Mouse (Mus musculus): ENCODE measurements at regions not wholly inside any gene's neighbourhood (a gene's known extent, or its start where the extent isn't known, plus 50 kb on each side); places are given as distances from the start of the nearest gene placed in this dataset.
"Not testable (repeated sequence)": the region's sequence is repeated elsewhere in the genome, so short reads cannot be mapped to it uniquely, and the experiment has no call there.

DNA sequence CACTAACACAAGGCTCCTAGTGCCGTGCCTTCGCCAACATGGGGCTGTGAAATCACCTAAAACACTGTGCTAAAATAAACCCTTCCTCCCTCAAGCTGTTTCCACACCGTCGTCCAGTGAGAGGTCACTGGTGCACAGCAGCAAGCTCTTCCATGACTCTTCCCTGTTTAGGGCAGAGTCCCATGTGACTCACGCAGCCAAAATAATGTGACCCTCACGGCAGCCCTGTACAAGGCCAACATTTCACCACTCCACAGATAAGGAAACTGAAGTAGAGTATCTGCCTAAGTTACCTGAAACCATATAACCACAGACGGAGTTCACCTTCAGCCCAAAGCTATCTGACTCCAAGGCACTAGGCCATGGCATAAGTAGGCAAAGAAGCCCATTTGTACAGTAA, 173.4 kb downstream of the Tomm20 start:
- DNase-seq = no peak

DNA sequence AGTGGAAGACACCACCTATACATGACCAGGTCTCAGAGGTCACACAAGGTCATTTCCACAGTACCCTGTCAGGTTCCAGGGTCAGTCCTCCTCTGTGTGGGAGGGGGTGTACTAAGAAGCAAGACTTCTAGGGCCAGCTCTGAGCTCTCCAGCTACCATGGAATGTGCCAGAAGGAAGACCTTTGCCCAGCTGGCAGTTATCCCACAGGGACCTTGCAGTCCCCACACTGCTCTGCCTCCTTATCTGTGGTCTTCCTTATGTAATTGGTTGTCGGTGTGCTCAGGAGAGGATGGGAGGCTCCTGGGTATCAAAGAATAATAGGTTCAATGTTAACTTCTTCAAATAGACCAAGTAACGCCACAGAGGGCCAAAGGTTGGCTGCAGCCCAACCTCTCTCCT, 175.3 kb downstream of the Tomm20 start:
- not testable (repeated sequence) for DNase-seq

DNA sequence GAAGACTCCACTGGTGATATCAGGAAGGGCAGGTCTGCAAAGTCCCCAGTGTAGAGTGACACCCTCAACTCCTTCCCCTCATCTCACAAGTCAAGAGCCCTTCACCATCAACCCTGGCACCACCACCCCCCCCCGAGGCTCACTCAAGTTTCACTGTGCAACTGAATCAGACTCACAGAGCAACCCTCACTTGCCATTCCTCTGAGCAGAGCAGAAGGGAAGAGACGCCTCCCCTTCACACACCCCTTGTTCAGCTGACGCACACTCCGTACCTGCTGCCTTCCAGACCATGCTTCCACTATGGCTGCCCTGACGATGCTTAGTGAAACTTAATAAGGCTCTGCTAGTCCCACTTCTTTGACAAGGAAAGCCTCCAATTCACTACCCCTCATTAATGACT, 174.4 kb upstream of the Irf2bp2 start:
- no peak for DNase-seq

DNA sequence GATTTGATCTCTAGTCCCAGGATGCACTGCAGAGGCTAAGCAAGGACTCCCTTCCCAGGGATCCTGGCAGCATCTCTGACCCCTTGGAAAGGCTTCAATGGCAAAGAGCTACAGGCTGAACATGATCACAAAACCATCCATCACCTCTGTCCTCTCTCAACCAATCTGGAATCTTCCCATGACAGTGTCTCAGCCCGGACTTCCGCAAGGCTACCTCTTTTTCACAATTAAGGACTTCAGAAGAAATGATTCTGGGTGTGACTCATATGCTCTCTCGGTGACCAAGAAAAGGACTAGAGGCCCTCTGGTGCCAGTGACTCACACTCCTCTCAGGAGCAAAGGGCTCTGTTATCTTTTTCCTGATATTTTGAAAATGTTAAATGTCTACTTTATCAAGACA, 173.6 kb upstream of the Irf2bp2 start:
- no peak for DNase-seq

DNA sequence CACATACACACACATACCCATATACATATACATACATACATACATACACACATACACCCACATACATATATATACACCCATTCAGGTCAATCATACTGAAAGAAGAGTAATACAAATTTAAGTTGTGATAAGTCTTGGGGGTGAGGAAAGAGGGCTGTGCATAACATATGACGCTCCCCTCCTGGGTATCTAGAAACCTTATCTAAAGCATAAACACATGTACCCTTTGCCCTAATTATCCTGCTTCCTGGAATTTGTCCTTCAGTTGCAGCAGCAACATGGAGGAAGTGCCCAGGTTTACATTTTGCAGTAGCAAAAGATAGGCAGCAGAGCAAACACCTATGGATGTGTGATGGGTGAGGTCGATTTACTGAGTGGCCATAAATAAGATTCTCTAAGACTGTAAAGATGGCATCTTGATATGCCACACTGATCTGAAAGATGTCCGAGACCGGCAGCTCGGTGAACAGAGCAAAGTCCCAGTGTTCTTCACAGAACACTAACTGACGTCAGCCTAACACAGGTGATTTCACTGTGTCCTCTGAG, 172.0 kb upstream of the Irf2bp2 start:
- DNase-seq = no peak

DNA sequence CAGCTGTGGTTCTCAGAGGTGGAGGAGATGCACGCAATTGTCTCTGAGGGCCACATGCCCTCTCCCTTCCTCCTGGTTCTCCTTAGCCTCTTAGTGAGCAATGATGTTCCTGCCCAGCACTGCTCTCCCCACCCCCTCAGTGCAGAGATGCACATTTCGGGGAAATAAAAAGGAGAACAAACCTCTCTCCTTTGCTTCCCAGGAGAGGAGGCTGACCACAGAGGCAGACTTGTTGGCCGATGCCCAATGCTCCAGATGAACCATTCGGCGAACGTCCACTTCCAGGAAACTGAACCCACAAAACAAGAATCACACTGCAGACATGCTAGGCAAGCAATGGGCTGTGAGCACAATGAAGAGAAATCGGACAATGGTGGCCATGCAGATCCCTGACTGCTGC, 169.8 kb upstream of the Irf2bp2 start:
- DNase-seq = no peak

DNA sequence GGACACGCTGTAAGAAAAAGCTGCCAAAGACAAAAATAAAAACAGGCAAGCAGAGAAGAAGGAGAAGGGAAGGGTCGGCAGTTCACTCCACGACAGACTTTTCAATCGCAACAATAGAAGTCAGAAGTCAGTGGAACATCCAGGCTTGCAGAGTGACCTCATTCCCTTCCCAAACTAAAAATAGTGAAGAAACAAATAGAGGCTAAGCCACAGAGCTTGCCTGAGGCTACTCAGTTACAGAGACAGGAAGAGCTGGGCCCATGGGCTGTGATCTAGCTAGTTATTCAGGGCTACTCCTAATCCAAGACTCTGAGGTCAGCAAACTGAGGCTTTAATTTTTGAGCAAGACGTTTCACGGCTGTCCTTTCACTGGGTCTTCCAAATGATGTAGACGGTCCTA, 165.9 kb upstream of the Irf2bp2 start:
- no peak for DNase-seq

DNA sequence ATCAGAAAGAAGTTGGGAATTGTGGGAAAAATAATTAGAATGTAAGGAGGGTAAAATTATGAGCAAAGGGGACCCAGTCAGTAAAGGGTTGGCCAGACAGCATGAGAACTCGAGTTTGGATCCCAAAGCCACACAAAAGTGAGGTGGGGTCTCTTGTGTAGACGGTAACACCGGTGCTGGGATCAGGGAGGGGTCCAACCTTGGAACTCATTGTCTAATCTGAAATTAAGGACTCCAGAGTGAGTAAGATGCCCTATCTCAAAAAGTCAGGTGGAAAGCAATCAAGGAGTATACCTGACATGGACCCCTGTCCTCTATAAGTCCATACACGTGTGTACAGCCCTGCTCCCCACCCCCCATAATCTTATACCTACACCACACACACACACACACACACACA, 165.2 kb upstream of the Irf2bp2 start:
- DNase-seq = no peak

DNA sequence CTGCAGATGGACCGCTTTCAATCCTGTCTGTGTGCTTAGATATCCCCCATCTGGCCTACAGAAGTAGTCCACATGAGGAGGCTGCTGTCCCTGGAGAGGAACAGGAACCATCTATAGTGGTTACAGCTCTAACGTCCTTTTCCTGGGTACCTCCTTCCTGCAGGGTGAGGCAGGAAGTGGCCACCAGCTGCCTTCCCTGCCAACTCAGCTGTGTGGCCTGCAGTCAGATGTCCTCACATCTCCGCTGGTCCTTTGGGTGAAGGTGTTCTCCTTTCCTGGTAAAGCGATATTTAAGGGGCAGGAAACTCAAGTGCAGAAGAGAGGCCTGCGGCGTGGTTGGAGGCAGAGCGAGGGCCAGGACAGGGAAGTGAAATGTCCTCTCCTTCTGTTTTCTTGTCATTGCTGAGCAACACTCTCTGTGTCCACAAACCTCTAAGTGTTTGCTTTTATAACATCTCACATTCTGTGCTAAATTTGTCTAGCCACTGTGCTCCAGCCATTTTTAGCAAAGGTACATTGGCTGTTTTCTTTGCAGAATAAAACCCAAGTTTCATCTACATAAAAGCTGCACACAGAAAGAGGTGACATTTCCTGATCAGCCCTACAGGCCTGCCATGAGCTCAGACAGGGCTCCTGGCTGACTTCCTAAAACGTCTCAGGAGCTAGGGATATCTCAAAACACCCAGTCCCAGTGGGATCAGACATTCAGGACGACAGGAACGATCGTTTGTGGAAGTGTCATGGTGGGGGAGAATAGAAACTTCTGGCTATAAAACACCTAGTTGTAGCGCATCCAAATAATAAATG, 164.4 kb upstream of the Irf2bp2 start:
- peak; percentile 62 for DNase-seq

DNA sequence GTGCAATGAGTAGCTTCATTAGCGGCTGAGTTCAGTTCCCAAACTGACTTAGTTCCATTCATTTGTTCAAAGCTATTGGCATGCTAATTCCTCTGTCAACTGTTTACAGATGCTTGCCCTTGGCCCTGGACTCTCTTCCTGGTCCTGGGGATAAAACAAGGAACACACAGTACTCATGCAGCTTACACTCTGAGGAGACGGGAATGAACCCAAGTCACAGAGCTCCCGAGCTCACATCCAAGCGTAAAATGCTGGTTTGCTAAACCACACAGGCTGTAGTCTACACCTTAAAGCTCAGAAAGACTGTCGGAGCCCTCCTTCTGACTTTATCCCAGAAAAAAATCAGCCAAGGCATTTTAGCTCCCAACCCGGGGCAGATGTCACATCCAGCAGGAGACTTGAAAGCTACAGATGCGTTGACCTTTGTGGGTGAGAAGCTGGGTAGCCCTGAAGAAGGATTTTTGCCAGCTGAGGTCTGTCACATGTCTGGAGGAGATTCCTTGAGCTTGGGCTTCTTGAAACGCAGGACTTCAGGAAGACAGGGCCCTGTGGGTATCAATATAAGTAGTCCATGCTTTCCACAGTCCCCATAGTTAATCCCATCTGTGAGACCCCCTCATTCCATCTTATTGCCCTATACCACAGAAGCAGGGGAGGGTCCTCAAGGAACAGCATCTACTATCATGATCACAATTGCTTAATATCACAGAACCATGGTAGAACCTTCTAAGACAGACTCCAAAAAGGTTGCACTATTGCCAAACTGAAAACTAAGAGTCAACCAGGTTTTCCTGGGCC, 162.7 kb upstream of the Irf2bp2 start:
- DNase-seq = no peak

DNA sequence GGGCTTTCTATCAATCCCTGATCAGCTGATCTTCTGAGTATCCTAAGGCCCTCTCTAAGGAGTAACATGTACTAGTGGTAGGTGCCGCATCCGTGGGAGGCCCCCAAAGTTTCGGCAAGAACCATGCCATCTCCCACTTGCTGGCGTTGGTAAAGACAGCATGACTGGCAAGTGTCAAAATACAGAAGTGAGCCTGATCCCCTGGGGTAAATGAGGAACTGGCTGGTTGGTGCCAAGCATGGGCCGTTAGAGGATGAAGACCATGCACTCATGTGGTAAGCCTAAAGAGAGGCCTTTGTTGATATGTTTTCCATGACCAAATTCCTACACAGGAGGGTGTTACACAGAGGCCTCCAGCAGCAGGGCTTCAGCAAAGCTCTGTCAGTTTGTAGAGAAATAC, 161.9 kb upstream of the Irf2bp2 start:
- no peak for DNase-seq

DNA sequence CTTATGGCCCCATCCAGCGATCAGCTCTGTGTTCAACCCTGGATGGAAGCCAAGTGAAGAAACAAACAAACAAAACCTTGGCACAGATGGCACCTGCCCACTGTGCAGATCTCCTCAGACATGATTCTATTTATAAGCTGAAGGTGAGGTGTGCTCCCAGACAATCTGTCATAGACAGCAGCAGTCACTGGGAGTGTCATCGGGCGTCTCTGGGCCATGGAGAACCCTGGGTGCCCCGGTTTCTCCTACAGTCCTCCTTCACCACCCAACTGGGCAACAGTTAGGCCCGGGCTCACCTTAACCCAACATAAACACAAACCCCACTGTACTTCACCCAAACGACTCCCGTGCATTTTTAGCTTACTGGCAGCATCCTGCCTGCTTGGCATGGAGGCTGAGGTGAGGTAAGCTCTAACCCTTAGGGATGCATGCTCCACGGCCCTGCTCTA, 160.6 kb upstream of the Irf2bp2 start:
- DNase-seq = no peak

DNA sequence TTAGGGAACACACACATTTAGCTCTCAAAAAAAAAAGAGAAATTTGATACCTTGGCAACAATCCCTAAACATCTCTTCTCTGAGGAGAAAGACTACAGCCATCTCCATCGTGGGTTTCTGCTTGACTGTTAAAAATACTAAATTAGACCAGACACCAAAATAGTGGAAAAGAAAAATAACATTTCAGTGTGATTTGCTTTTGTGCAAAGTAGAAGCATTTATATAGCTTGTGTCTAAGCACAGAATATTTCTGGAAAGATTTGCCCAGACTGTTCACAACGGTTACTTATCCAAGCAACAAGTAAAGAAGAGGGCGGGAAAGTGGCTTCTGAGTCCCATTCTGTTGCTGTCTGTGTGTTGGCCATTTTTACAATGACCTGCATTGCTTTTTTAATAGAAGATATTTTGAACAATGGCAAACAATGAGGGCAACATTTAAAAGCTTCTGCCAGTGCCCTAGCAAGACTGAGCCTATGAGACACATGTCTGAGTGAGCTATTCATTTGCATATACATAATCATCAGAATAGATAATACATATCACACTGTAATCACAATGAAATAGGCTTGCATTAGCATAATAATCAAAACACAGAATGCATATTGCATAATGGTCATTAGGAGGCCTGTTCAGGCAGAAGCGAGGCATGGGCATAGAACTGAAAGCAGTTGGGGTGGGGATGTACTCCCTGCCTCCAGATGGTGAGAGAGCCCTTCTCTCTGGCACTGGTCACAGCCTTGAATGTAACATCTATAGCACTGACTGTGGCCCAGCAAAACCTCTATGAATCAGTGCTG, 159.5 kb upstream of the Irf2bp2 start:
- DNase-seq = no peak

DNA sequence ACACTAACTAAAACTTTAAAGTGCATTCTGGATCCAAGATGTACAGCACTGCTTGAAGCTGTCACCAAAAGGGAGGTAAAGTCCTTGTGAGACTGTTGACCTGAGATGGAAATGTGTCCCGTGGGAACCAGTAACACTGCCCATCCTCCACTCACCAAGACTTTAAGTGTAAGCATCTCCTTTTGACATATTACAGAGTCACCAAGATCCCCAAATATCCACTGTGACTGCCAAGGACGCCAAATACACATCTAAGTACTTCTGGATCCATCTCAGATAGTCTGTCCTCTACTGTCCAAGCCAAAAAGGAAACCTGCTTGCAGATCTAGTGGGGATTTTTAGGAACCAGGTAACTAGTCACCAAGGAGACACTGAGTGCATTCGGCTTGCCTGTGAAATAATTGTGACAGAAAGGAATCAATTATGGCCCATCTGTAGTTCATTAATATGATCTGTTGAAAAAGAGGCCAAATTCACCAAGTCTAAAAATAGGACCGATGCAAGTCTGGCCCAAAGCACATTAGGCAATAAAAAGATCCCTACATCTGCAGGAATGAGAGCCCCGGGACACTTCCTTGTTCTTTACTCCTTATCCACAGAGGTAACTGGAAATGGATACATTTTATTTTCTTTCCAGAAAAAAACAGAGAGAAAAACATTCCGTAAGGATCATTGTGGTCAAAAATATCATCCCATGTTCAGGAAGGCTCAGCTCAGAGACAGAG, 157.8 kb upstream of the Irf2bp2 start:
- DNase-seq = no peak

DNA sequence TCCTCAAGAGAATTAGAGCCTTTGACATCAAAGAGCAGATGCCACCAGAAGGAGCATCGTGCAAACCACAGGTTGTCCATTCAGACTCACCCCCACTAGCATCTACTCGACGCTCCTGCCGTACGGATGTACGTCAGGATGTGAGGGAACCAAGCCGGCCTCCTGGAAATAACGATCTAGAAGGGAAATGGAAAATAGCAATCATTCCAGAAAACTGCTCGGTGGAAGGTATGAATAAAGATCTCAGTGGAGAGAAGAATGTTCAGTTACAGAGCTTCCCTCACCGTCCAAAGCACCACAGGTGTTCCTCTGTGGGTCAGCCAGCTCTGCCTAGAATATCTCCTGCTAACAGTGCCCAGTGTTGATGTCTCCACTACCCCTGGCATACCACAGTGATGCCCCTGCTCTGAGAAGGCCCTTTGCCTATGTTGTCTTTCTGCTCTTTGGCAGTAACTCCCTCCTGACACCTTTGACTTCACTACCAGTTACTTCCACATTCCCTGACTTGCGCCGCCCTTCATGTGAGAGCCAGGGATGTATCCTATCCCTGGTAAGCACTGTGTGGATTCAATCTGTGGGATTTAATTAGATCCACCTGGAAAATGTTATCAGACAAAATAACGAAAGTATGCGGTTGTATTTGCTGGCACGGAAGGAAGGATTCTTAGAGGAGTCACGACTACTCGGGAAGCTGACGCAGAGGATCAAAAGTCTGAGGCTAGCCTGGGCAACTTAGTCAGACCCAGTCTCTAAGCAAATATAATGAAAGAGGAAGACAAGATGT, 152.4 kb upstream of the Irf2bp2 start:
- no peak for DNase-seq

DNA sequence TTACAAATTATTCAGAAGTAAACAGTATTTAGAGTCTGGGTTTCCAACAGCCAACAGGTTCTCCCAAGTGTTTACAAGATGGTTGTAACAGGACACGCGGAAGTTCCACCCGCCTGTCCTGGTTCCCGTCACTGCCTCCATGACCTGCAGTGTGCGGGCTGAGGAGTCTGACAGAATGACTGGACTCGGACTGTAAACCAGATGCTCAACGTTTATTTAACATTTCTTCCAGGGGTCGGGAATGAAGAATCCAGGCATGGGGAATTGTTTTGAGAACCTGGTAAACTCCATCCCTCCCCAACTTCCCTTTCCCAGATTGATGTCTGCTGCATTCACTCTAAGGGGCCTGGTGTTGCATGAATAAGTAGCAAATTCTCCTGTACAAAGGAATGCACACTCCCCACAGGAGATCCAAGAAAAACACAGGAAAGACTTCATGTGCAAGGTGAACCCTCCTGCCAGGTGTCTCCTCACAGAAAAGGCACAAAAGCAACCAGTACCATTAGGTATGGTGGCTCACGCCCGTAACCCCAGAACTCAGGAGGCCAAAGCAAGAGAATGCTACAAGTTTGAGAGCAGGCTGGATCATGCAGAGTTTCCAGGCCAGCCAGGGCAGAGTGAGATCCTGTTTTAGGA, 151.1 kb upstream of the Irf2bp2 start:
- no peak for DNase-seq

DNA sequence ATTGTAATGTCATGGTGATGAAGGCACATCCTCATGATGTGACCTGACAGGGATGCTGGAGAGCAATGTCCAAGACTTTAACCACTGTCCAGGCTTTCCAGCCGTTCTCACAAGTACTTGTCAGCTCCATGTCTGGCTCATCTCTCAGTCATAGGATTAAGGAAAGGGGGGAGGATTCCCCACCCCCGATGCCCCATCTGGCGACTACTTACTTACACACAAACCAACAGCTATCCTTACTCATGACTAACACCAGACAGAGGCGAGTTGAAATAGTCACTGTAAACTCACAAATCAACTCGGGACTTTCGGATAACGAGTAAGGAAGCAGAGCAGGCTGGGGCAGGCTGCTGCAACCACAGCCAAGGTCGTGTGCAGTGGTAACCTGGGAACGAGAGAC, 149.5 kb upstream of the Irf2bp2 start:
- no peak for DNase-seq

DNA sequence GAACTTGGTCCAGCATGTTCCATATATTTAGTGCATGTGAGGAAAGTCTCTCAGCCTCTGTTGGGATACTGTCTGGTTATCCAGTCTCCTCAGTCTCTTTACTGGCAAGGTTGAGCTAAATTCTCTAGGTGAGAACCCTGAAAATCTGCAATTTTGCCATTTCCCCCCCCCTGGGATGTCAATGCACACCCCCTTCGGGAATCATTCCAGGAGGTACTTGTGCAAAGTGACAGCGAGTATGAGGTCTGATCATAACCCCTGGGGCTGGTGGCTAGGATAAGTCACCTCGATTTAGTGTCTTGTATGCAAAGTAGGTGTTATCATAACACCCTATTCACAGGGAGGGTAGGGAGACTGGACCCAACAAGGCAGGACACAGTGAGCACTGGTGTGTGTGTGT, 148.3 kb upstream of the Irf2bp2 start:
- no peak for DNase-seq

DNA sequence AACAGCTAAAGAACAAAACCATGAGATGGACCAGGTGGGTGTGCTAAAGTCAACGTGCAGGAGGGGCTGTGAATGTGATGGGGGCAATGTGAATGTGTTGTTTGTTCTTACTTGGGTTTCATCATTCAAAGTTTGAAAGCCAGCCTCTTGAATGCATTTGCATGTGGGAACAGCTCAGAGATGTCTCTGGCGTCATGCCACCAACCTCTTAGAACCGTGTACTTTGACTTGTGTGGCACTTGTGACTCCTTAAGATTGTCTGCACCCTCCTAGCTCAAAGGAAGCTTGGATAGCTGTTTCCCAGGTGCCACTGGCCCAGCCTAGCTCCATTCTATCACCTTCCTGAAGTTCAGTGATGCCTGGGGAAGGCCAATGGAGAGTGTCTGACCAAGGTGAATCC, 147.2 kb upstream of the Irf2bp2 start:
- no peak for DNase-seq

DNA sequence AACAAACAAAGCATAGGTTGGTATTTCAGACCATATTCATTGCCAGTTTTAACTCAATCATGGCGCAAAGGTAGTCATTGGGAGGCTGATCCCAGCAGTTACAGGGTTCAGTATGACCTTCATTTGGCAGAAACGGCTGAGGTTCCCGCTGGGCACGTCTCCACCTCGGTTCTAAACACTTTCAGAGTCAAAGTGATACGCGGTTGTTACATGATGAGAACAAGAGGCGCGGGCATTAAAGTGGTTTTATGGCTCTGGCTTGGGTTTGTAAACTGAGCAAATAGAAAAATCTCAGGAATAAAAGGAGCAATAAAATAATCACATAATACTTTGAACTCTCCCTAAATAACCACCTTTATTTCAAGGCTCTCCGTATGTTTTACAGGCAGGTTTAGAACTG, 146.0 kb upstream of the Irf2bp2 start:
- DNase-seq = no peak

DNA sequence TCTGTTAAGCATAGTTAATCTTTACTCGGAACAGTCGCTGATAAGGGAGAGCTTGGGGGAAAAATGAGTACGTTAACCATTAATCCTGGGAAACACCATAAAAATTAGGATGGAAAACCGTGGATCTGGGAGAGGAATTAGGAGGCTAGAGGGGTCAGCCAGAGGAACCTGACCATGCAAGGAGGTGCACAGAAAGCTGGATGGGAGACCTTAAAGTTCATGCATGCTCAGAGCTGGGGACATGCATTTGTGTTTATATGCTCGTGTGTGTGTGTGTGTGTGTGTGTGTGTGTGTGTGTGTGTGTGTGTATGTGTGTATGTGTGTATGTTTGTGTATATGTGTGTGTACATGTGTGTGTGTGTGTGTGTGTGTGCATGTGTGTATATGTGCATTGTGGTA, 143.2 kb upstream of the Irf2bp2 start:
- DNase-seq = no peak

Data from thymus, postnatal 4 days (tissue).